Mouse (Mus musculus) thymus, adult 2 months (tissue): ENCODE data around the gene 1110008P14Rik. TPM values are rescaled to one million over a fixed set of nuclear protein-coding genes. Genes with fewer than 3 reads are reported as not detected.

ENCODE experiments used
- DNase-seq: peaks from one replicate; pipeline ENCODE4 v3.0.0; 2021
- H3K27ac ChIP-seq: fragments of 200-500 bp; 2 replicates; pipeline ENCODE4 v1.5.1; 2012; ENCODE audit warnings: low read length, control low read depth; ENCODE audit not compliant: control insufficient read depth, insufficient read depth
- H3K27me3 ChIP-seq: fragments of 200-500 bp; 2 replicates; pipeline ENCODE4 v1.6.1; 2012; ENCODE audit warnings: mild to moderate bottlenecking, low read length, moderate library complexity, mixed read lengths; ENCODE audit not compliant: control insufficient read depth, insufficient read depth
- H3K36me3 ChIP-seq: fragments of 200-500 bp; 2 replicates; pipeline ENCODE4 v1.6.1; 2012; ENCODE audit warnings: mild to moderate bottlenecking, low read length, moderate library complexity; ENCODE audit not compliant: control insufficient read depth, insufficient read depth
- H3K4me1 ChIP-seq: fragments of 200-500 bp; replicated peaks from 2 replicates; pipeline ENCODE4 v1.6.1; 2012; ENCODE audit warnings: low read length; ENCODE audit not compliant: control insufficient read depth, insufficient read depth
- H3K4me3 ChIP-seq: fragments of 200-500 bp; 2 replicates; pipeline ENCODE4 v1.5.1; 2012; ENCODE audit warnings: mild to moderate bottlenecking, low read length, control low read depth, moderate library complexity; ENCODE audit not compliant: control insufficient read depth, insufficient read depth
- CTCF ChIP-seq: fragments of 200-500 bp; IDR thresholded peaks from 2 replicates; pipeline ENCODE4 v1.5.1; 2012; ENCODE audit warnings: mild to moderate bottlenecking, control low read depth, low read length, moderate library complexity, borderline replicate concordance; ENCODE audit not compliant: control insufficient read depth, poor library complexity, insufficient read depth; ENCODE audit errors: extremely low read depth
- POLR2A ChIP-seq: fragments of 200-500 bp; IDR thresholded peaks from 2 replicates; pipeline ENCODE4 v1.6.1; 2012; ENCODE audit warnings: mild to moderate bottlenecking, low read length, control low read depth, moderate library complexity; ENCODE audit not compliant: control insufficient read depth, poor library complexity, insufficient read depth; ENCODE audit errors: extremely low read depth
- WGBS: fragments of 180-500 bp; shearing (Covaris S2); methylation state at CpG from one replicate; pipeline ENCODE4 v1.1.7; 2018; 5-methylcytosine and 5-hydroxymethylcytosine counted together
- polyA plus RNA-seq: library from polyadenylated mRNA; depleted of rRNA; stranded (reverse); fragments of >200 nt; gene quantifications from 2 replicates; pipeline ENCODE4 v1.2.3, GENCODE M21; 2012

Gene 1110008P14Rik
- polyA plus RNA-seq, 1 experiment = 257 TPM

- TF ChIP-seq POLR2A = no peak
- no peak for TF ChIP-seq CTCF
- peaks cover 15% of the 10 kb centered on the region for H3K36me3 ChIP-seq
- H3K4me3 ChIP-seq = peak overlapping the region; percentile 66
- DNase-seq = peak; percentile 59
- peaks cover 16% of the 10 kb centered on the region for H3K4me1 ChIP-seq
- no peak overlapping the region for H3K27ac ChIP-seq
- no peaks in the 10 kb centered on the region for H3K27me3 ChIP-seq
- WGBS = 1% methylated on average over 27 of the region's 27 CpGs
Observed at GRCm38 (mm10) chr2:32381141-32381774, 480 bp downstream of the 1110008P14Rik start.

- no peak for DNase-seq
- TF ChIP-seq CTCF (no peak), POLR2A (no peak)
- Histone ChIP-seq H3K36me3 (peaks cover 22% of the 10 kb centered on the region), H3K4me3 (no peak overlapping the region), H3K4me1 (peaks cover 16% of the 10 kb centered on the region), H3K27me3 (no peaks in the 10 kb centered on the region), H3K27ac (no peak overlapping the region)
- WGBS = 92% methylated on average over 7 of the region's 7 CpGs
Observed at GRCm38 (mm10) chr2:32380001-32380500, 1.7 kb downstream of the 1110008P14Rik start.

- 96% methylated on average over 10 of the region's 10 CpGs for WGBS
- TF ChIP-seq CTCF = no peak
- no peak for TF ChIP-seq POLR2A
- DNase-seq = no peak
- Histone ChIP-seq H3K4me1 (peaks cover 10% of the 10 kb centered on the region), H3K36me3 (peaks cover 39% of the 10 kb centered on the region), H3K27me3 (no peaks in the 10 kb centered on the region), H3K27ac (no peak overlapping the region), H3K4me3 (no peak overlapping the region)
Observed at GRCm38 (mm10) chr2:32376963-32377362, 4.8 kb downstream of the 1110008P14Rik start.

GRCm38 (mm10) chr2:32375317-32375940 is 6.3 kb downstream of the 1110008P14Rik start:
- no peak for DNase-seq
- no peak for TF ChIP-seq POLR2A
- TF ChIP-seq CTCF = no peak
- no peak overlapping the region for H3K4me3 ChIP-seq
- 96% methylated on average over 13 of the region's 13 CpGs for WGBS
- 0 out of 2 replicates have a peak, but pooled peaks cover under 1% of the 10 kb centered on the region for H3K4me1 ChIP-seq
- H3K36me3 ChIP-seq = peaks cover 48% of the 10 kb centered on the region
- H3K27me3 ChIP-seq = no peaks in the 10 kb centered on the region
- H3K27ac ChIP-seq = no peak overlapping the region

- Histone ChIP-seq H3K27me3 (no peaks in the 10 kb centered on the region), H3K4me3 (no peak overlapping the region), H3K4me1 (no peaks in the 10 kb centered on the region), H3K36me3 (peaks cover 54% of the 10 kb centered on the region), H3K27ac (no peak overlapping the region)
- WGBS = 90% methylated on average over 10 of the region's 10 CpGs
- DNase-seq = no peak
- TF ChIP-seq CTCF (no peak), POLR2A (no peak)
Observed at GRCm38 (mm10) chr2:32374191-32374590, 7.5 kb downstream of the 1110008P14Rik start.

- Histone ChIP-seq H3K4me1 (peaks cover 6% of the 10 kb centered on the region), H3K27me3 (no peaks in the 10 kb centered on the region), H3K27ac (no peak overlapping the region), H3K4me3 (no peak overlapping the region), H3K36me3 (peaks cover 18% of the 10 kb centered on the region)
- TF ChIP-seq CTCF (no peak), POLR2A (no peak)
- WGBS = 97% methylated on average over 5 of the region's 5 CpGs
- no peak for DNase-seq
Observed at GRCm38 (mm10) chr2:32367315-32367714, 14.4 kb downstream of the 1110008P14Rik start.
